Mouse (Mus musculus) embryonic facial prominence, embryonic 14.5 days (tissue): ENCODE data around the gene Cbfa2t2. TPM values are rescaled to one million over a fixed set of nuclear protein-coding genes. Genes with fewer than 3 reads are reported as not detected.

Experiments used
- ATAC-seq: fragments of 200-750 bp; cut with Nextera tagmentation; 2 replicates; pipeline ENCODE4 v1.8.0; 2017; ENCODE audit warnings: low read depth, moderate number of reproducible peaks, moderate TSS enrichment
- DNase-seq: peaks from one replicate; pipeline ENCODE4 v3.0.0-alpha.2; 2015; ENCODE audit warnings: low spot score
- H3K27ac ChIP-seq: fragments of 300-500 bp; sonication (generic); replicated peaks from 2 replicates; pipeline ENCODE4 v1.5.1; 2014; ENCODE audit warnings: low read depth, mild to moderate bottlenecking, low read length, moderate library complexity
- H3K27me3 ChIP-seq: fragments of 300-500 bp; sonication (generic); replicated peaks from 2 replicates; pipeline ENCODE4 v1.6.1; 2014; ENCODE audit warnings: low read length; ENCODE audit not compliant: control insufficient read depth, insufficient read depth
- H3K36me3 ChIP-seq: fragments of 300-500 bp; sonication (generic); 2 replicates; pipeline ENCODE4 v1.6.1; 2014; ENCODE audit warnings: low read length, mixed read lengths; ENCODE audit not compliant: control insufficient read depth, insufficient read depth
- H3K4me1 ChIP-seq: fragments of 300-500 bp; sonication (generic); 2 replicates; pipeline ENCODE4 v1.6.1; 2014; ENCODE audit warnings: antibody characterized with exemption, low read length; ENCODE audit not compliant: control insufficient read depth, insufficient read depth
- H3K4me2 ChIP-seq: fragments of 300-500 bp; sonication (generic); 2 replicates; pipeline ENCODE4 v1.6.1; 2014; ENCODE audit warnings: low read depth, mild to moderate bottlenecking, low read length, moderate library complexity, mixed read lengths
- H3K4me3 ChIP-seq: fragments of 300-500 bp; sonication (generic); 2 replicates; pipeline ENCODE4 v1.5.1; 2014; ENCODE audit warnings: low read depth, mild to moderate bottlenecking, low read length
- H3K9ac ChIP-seq: fragments of 300-500 bp; sonication (generic); 2 replicates; pipeline ENCODE4 v1.6.1; 2014; ENCODE audit warnings: low read depth, mild to moderate bottlenecking, low read length, moderate library complexity, mixed read lengths
- H3K9me3 ChIP-seq: fragments of 300-500 bp; sonication (generic); 2 replicates; pipeline ENCODE4 v1.6.1; 2016; ENCODE audit warnings: low read length; ENCODE audit not compliant: control insufficient read depth
- WGBS: fragments of 180-500 bp; shearing (Covaris S2); extraction: QIAGEN DNeasy Blood & Tissue Kit; methylation state at CpG from one replicate; pipeline ENCODE4 v1.1.7; 2014; 5-methylcytosine and 5-hydroxymethylcytosine counted together
- polyA plus RNA-seq: library from polyadenylated mRNA; unstranded; fragments of >200 nt; fragmentation: Nextera tagmentation; extraction: Ambion mirVana; gene quantifications from 2 replicates; pipeline ENCODE4 v1.2.1, GENCODE M21; 2014

Cbfa2t2 gene
- polyA plus RNA-seq, 1 experiment from 2014 or later, result 31.5 TPM

GRCm38 (mm10) chr2:154427853-154428360, 8.4 kb upstream of the Cbfa2t2 start:
- DNase-seq (peak; percentile 72), ATAC-seq (peak; percentile 87)
- 10% methylated on average over 17 of the region's 17 CpGs for WGBS
- H3K27ac ChIP-seq, result peak overlapping the region; percentile 63
- peak overlapping the region; percentile 31; the same call in 1 of the 2 replicates for H3K9ac ChIP-seq
- H3K4me2 ChIP-seq, result peak overlapping the region; percentile 35
- H3K9me3 ChIP-seq, result peaks cover 7% of the 10 kb centered on the region; the same call in 1 of the 2 replicates
- no peak overlapping the region; the same call in 1 of the 2 replicates for H3K4me3 ChIP-seq
- H3K4me1 ChIP-seq, result peaks cover 13% of the 10 kb centered on the region
- H3K27me3 ChIP-seq, result 0 out of 2 replicates have a peak, but pooled peaks cover 5% of the 10 kb centered on the region
- no peaks in the 10 kb centered on the region for H3K36me3 ChIP-seq

- WGBS, result 93% methylated on average over 2 of the region's 2 CpGs
- Histone ChIP-seq H3K27me3 (0 out of 2 replicates have a peak, but pooled peaks cover 5% of the 10 kb centered on the region), H3K4me2 (no peak overlapping the region), H3K9ac (no peak overlapping the region), H3K9me3 (peaks cover 4% of the 10 kb centered on the region; the same call in 1 of the 2 replicates), H3K36me3 (no peaks in the 10 kb centered on the region), H3K4me3 (no peak overlapping the region), H3K4me1 (peaks cover 18% of the 10 kb centered on the region), H3K27ac (no peak overlapping the region)
- no peak for DNase-seq
- ATAC-seq, result no peak
Measured at GRCm38 (mm10) chr2:154430566-154430965, 5.7 kb upstream of the Cbfa2t2 start.

- Histone ChIP-seq H3K4me1 (peaks cover 15% of the 10 kb centered on the region), H3K27me3 (0 out of 2 replicates have a peak, but pooled peaks cover 4% of the 10 kb centered on the region), H3K4me2 (no peak overlapping the region), H3K4me3 (no peak overlapping the region), H3K36me3 (no peaks in the 10 kb centered on the region), H3K9me3 (no peaks in the 10 kb centered on the region), H3K27ac (no peak overlapping the region), H3K9ac (no peak overlapping the region)
- 61% methylated on average over 2 of the region's 2 CpGs for WGBS
- DNase-seq (no peak), ATAC-seq (no peak)
Measured at GRCm38 (mm10) chr2:154432696-154433095, 3.6 kb upstream of the Cbfa2t2 start.

GRCm38 (mm10) chr2:154433391-154433790, 2.9 kb upstream of the Cbfa2t2 start:
- DNase-seq (no peak), ATAC-seq (no peak)
- WGBS, result 65% methylated on average over 3 of the region's 3 CpGs
- Histone ChIP-seq H3K4me3 (no peak overlapping the region), H3K9ac (no peak overlapping the region), H3K27me3 (no peaks in the 10 kb centered on the region), H3K9me3 (no peaks in the 10 kb centered on the region), H3K4me2 (no peak overlapping the region), H3K27ac (no peak overlapping the region), H3K4me1 (peaks cover 12% of the 10 kb centered on the region), H3K36me3 (no peaks in the 10 kb centered on the region)

GRCm38 (mm10) chr2:154434690-154435089, 1.6 kb upstream of the Cbfa2t2 start:
- Histone ChIP-seq H3K36me3 (no peaks in the 10 kb centered on the region), H3K27ac (no peak overlapping the region), H3K9me3 (no peaks in the 10 kb centered on the region), H3K9ac (no peak overlapping the region), H3K4me2 (no peak overlapping the region), H3K4me1 (peaks cover 18% of the 10 kb centered on the region), H3K4me3 (no peak overlapping the region), H3K27me3 (no peaks in the 10 kb centered on the region)
- no peak for ATAC-seq
- WGBS, result 93% methylated on average over 7 of the region's 7 CpGs
- DNase-seq, result no peak

DNA sequence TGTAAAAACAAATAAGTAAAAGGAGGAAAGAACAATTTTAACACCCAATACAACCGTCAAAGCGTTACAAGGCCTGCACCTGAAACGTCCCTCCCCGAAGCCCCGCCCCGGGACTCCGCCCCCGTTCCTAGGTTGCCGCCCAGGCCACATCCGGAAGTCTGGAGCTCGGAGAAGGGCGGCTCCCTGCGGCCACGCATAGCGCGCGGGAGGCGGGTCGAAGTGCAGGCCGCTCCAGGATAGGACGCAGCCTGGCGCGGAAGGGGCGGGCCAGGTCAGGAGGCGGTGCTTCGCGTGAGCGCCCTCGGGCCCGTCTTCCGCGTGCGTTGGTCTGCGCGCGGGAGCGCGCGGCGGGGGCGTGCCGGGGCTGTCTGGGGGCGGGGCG, 214 bp upstream of the Cbfa2t2 start:
- Histone ChIP-seq H3K27me3 (no peaks in the 10 kb centered on the region), H3K4me2 (peak overlapping the region; percentile 54), H3K4me1 (peaks cover 18% of the 10 kb centered on the region), H3K9me3 (no peaks in the 10 kb centered on the region), H3K9ac (peak overlapping the region; percentile 98), H3K36me3 (no peaks in the 10 kb centered on the region), H3K4me3 (peak overlapping the region; percentile 94), H3K27ac (peak overlapping the region; percentile 96)
- WGBS, result under 1% methylated on average over 20 of the region's 44 CpGs
- ATAC-seq (peak; percentile 100), DNase-seq (peak; percentile 99)

DNA sequence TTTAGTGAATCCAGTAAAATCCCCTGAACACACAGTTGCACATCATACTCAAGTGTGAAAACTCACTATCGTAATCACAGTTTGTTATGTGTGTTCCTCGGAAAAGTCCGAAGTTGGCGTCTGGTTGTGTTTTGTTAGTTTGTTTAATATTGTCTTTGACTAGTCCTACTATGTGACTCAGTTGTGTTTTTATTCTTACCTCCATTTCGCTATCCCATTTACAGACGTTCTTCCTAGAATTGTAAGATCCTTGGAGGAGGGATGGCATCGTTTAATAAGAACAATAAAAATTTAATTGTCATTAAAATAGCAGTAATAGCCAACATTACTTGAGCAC, 878 bp downstream of the Cbfa2t2 start:
- H3K4me1 ChIP-seq, result peaks cover 18% of the 10 kb centered on the region
- peak overlapping the region; percentile 96 for H3K27ac ChIP-seq
- H3K9ac ChIP-seq, result peak overlapping the region; percentile 98
- ATAC-seq (no peak), DNase-seq (no peak)
- no peaks in the 10 kb centered on the region for H3K27me3 ChIP-seq
- H3K4me2 ChIP-seq, result peak overlapping the region; percentile 68
- 13% methylated on average over 7 of the region's 7 CpGs for WGBS
- no peaks in the 10 kb centered on the region for H3K9me3 ChIP-seq
- H3K36me3 ChIP-seq, result no peaks in the 10 kb centered on the region
- peak overlapping the region; percentile 94 for H3K4me3 ChIP-seq

DNA sequence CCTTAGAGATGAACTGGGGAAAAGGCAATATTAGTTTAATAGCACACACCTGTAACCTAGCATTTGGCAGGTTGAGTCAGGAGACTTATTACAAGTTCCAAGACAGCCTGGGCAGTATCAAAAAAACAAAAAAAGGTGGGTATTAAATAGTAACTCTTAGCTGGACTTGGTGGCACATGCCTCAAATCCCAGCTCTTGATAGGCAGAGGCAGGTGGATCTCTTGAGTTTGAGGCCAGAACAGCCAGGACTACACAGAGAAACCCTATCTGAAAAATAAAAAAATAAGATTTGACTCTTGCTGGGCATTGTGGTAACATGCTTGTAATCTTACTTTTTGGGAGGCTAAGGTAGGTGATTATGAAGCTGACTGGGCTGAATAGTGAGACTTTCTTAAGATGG, 4.2 kb downstream of the Cbfa2t2 start:
- Histone ChIP-seq H3K27me3 (no peaks in the 10 kb centered on the region), H3K9me3 (no peaks in the 10 kb centered on the region; the same call in 1 of the 2 replicates), H3K27ac (no peak overlapping the region), H3K4me1 (peaks cover 14% of the 10 kb centered on the region), H3K4me2 (no peak overlapping the region), H3K4me3 (no peak overlapping the region), H3K9ac (no peak overlapping the region), H3K36me3 (0 out of 2 replicates have a peak, but pooled peaks cover 8% of the 10 kb centered on the region)
- ATAC-seq (no peak), DNase-seq (no peak)

- no peaks in the 10 kb centered on the region; the same call in 1 of the 2 replicates for H3K9me3 ChIP-seq
- no peak overlapping the region for H3K27ac ChIP-seq
- no peak overlapping the region for H3K4me3 ChIP-seq
- WGBS, result 96% methylated on average over 8 of the region's 8 CpGs
- H3K9ac ChIP-seq, result no peak overlapping the region
- ATAC-seq (no peak), DNase-seq (no peak)
- peaks cover 10% of the 10 kb centered on the region; the same call in 1 of the 2 replicates for H3K36me3 ChIP-seq
- no peak overlapping the region for H3K4me2 ChIP-seq
- H3K4me1 ChIP-seq, result no peaks in the 10 kb centered on the region
- no peaks in the 10 kb centered on the region for H3K27me3 ChIP-seq
Measured at GRCm38 (mm10) chr2:154447821-154448220, 11.5 kb downstream of the Cbfa2t2 start.
